Mouse (Mus musculus) ovary, postnatal 36 days (tissue): ENCODE measurements around the gene Stam2.

ENCODE experiments used
- DNase-seq: peaks from one replicate; pipeline ENCODE4 v3.0.0; 2022; ENCODE audit warnings: low spot score, mixed read lengths

Stam2 gene

DNA sequence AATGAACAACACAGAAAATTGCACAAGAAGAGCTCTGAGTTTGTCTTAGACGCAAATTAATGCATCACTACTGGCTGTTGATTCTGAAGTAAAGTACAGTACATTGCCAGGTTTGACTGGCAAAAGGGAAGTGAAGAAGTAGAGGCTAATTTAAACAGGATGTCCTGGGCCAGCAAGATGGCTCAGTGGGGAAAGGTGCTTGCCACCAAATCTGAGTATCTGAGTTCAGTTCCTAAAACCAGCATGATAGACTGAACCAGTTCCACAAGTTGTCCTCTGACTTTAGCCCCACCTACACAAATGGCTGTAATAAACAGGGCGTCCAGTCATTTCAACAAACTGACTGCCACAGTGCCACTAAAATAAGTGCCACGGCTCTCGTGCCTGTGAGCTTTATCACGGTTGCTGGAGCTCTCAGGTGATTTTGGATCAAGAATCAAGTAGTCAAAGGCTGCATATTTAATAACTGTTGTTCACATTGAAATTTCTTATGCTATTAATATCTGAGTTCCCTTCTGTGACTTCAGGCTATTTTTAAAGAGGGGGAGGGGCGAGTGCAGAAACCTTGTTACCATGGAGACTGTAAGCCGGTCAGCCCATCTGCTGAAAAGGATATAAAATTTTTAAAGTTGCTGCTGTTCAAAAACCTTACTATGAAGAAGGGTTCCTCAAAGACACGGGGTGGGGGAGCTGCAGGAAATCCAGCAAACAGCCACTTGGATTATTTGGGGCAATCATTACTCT, 94.7 kb downstream of the Stam2 start:
- DNase-seq: no peak

DNA sequence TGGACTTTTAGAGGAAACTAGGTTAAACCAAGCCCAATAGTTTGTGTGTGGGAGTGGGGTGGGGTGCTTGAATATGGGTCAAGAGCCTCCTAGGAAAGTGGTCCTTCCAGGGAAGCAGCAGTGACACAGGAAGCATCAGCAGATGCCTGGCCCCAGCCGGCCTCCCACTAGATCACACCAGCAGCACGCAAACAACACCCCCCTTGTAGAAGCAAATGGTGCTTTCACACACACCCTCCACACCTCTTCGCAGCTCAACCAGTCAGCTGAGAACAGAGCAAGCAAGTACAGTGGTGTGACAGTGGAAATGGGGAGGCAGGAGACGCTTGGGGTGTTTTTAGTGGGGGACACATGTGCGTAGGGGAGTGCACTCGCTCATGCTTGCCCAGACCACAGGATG, 98.4 kb downstream of the Stam2 start:
- no peak for DNase-seq
